Mouse (Mus musculus): Measurements from ENCODE around the gene Slc2a13.

DNA sequence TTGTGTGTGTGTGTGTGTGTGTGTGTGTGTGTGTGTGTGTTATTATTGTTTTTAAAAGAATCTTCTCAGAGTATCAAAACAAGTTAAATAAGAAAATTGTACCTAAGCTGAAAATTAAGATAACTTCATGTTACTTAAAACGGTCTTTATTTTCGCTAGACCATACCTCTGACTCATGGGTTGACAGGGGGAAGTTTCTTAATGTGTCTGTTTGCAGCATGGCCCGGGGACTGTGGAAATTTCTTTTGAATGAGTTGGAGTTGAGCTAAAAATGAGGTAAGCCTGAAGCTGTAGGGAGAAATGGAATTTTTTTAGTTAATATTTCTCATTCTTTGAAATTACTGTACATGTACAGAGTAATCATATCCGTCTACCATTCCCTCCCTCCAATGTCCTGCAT, 42.5 kb upstream of the Slc2a13 start:
- no peak for TF ChIP-seq CTCF (IDR thresholded peaks at IDR 0.05; ENCODE audit: control insufficient read depth, insufficient read depth, insufficient replicate concordance, low read depth, low read length)
- no peak for TF ChIP-seq POLR2A (IDR thresholded peaks at IDR 0.05; ENCODE audit: control insufficient read depth, low read depth, low read length)

Data from testis, adult 2 months (tissue).